Mouse (Mus musculus): ENCODE data around the gene Tcf7.

Gene Tcf7

GRCm38 (mm10) chr11:52283596-52284571 is 1.1 kb upstream of the Tcf7 start:
- no peak for DNase-seq (ENCODE audit: low read depth, low spot score)

- DNase-seq (ENCODE audit: low read depth, low spot score) = no peak
These were observed 417 bp downstream of the Tcf7 start for GRCm38 (mm10) chr11:52282420-52282773.

- DNase-seq (ENCODE audit: low read depth, low spot score) = no peak
These were observed 1.1 kb downstream of the Tcf7 start for GRCm38 (mm10) chr11:52281568-52282328.

GRCm38 (mm10) chr11:52280566-52281455 is 2.0 kb downstream of the Tcf7 start:
- DNase-seq (ENCODE audit: low read depth, low spot score) = no peak

- no peak for DNase-seq (ENCODE audit: low read depth, low spot score)
These were observed 3.1 kb downstream of the Tcf7 start for GRCm38 (mm10) chr11:52279611-52280145.

- no peak for DNase-seq (ENCODE audit: low read depth, low spot score)
These were observed 3.8 kb downstream of the Tcf7 start for GRCm38 (mm10) chr11:52278991-52279390.

- no peak for DNase-seq (ENCODE audit: low read depth, low spot score)
These were observed 4.7 kb downstream of the Tcf7 start for GRCm38 (mm10) chr11:52278164-52278563.

GRCm38 (mm10) chr11:52277433-52278150 is 5.2 kb downstream of the Tcf7 start:
- DNase-seq (ENCODE audit: low read depth, low spot score) = no peak

- DNase-seq (ENCODE audit: low read depth, low spot score) = no peak
These were observed 5.8 kb downstream of the Tcf7 start for GRCm38 (mm10) chr11:52276961-52277391.

- DNase-seq (ENCODE audit: low read depth, low spot score) = no peak
These were observed 6.8 kb downstream of the Tcf7 start for GRCm38 (mm10) chr11:52275774-52276555.

- DNase-seq (ENCODE audit: low read depth, low spot score) = no peak
These were observed 7.4 kb downstream of the Tcf7 start for GRCm38 (mm10) chr11:52275366-52275765.

GRCm38 (mm10) chr11:52274456-52275112 is 8.2 kb downstream of the Tcf7 start:
- DNase-seq (ENCODE audit: low read depth, low spot score) = no peak

- DNase-seq (ENCODE audit: low read depth, low spot score) = no peak
These were observed 8.9 kb downstream of the Tcf7 start for GRCm38 (mm10) chr11:52273942-52274330.

GRCm38 (mm10) chr11:52273183-52273941 is 9.5 kb downstream of the Tcf7 start:
- DNase-seq (ENCODE audit: low read depth, low spot score) = no peak

GRCm38 (mm10) chr11:52272619-52273018 is 10.2 kb downstream of the Tcf7 start:
- DNase-seq (ENCODE audit: low read depth, low spot score) = no peak

GRCm38 (mm10) chr11:52271765-52272495 is 10.9 kb downstream of the Tcf7 start:
- no peak for DNase-seq (ENCODE audit: low read depth, low spot score)

GRCm38 (mm10) chr11:52269841-52270240 is 13.0 kb downstream of the Tcf7 start:
- no peak for DNase-seq (ENCODE audit: low read depth, low spot score)
